Mouse (Mus musculus) stomach, postnatal 0 days (tissue): ENCODE results near the gene Ssbp3. TPM values are rescaled to one million over a fixed set of nuclear protein-coding genes. Genes with fewer than 3 reads are reported as not detected.
A peak's percentile ranks its signal among the peaks of the same experiment; 100 is the strongest.

Source experiments
- ATAC-seq: fragments of 200-750 bp; cut with Nextera tagmentation; 2 replicates; pipeline ENCODE4 v1.8.0; 2017; ENCODE audit not compliant: low FRiP score, low TSS enrichment
- DNase-seq: peaks from one replicate; pipeline ENCODE4 v3.0.0-alpha.2; 2016; ENCODE audit warnings: low spot score
- H3K27ac ChIP-seq: fragments of 300-500 bp; sonication (generic); replicated peaks from 2 replicates; pipeline ENCODE4 v1.5.1; 2014; ENCODE audit warnings: mild to moderate bottlenecking, control low read depth
- H3K27me3 ChIP-seq: fragments of 300-500 bp; sonication (generic); 2 replicates; pipeline ENCODE4 v1.6.1; 2014; ENCODE audit warnings: low read length; ENCODE audit not compliant: control insufficient read depth, insufficient read depth
- H3K36me3 ChIP-seq: fragments of 300-500 bp; sonication (generic); 2 replicates; pipeline ENCODE4 v1.6.1; 2014; ENCODE audit warnings: low read length, mixed read lengths; ENCODE audit not compliant: control insufficient read depth, insufficient read depth
- H3K4me1 ChIP-seq: fragments of 300-500 bp; sonication (generic); replicated peaks from 2 replicates; pipeline ENCODE4 v1.6.1; 2014; ENCODE audit warnings: antibody characterized with exemption; ENCODE audit not compliant: control insufficient read depth, insufficient read depth
- H3K4me2 ChIP-seq: fragments of 300-500 bp; sonication (generic); replicated peaks from 2 replicates; pipeline ENCODE4 v1.6.1; 2014; ENCODE audit warnings: low read depth, mild to moderate bottlenecking, control low read depth, moderate library complexity
- H3K4me3 ChIP-seq: fragments of 300-500 bp; sonication (generic); 2 replicates; pipeline ENCODE4 v1.5.1; 2014; ENCODE audit warnings: low read depth, low read length, control low read depth
- H3K9ac ChIP-seq: fragments of 300-500 bp; sonication (generic); 2 replicates; pipeline ENCODE4 v1.6.1; 2014; ENCODE audit warnings: mild to moderate bottlenecking, low read length, control low read depth, mixed read lengths
- H3K9me3 ChIP-seq: fragments of 300-500 bp; sonication (generic); 2 replicates; pipeline ENCODE4 v1.6.1; 2016; ENCODE audit warnings: low read length; ENCODE audit not compliant: control insufficient read depth
- CTCF ChIP-seq: IDR thresholded peaks from 2 replicates; pipeline ENCODE4 v1.5.1; 2016; ENCODE audit warnings: antibody characterized with exemption, low read depth, mild to moderate bottlenecking, moderate library complexity
- EP300 ChIP-seq: optimal IDR thresholded peaks from 2 replicates; pipeline ENCODE3; 2016; ENCODE audit warnings: antibody characterized with exemption
- WGBS: fragments of 180-500 bp; shearing (Covaris S2); extraction: QIAGEN DNeasy Blood & Tissue Kit; methylation state at CpG from one replicate; pipeline ENCODE4 v1.1.7; 2014; 5-methylcytosine and 5-hydroxymethylcytosine counted together
- polyA plus RNA-seq: library from polyadenylated mRNA; unstranded; fragments of >200 nt; fragmentation: Nextera tagmentation; extraction: Ambion mirVana; gene quantifications from 2 replicates; pipeline ENCODE4 v1.2.1, GENCODE M21; 2015

The Ssbp3 gene
- polyA plus RNA-seq, 1 experiment from 2014 or later, result 39.3 TPM

DNA sequence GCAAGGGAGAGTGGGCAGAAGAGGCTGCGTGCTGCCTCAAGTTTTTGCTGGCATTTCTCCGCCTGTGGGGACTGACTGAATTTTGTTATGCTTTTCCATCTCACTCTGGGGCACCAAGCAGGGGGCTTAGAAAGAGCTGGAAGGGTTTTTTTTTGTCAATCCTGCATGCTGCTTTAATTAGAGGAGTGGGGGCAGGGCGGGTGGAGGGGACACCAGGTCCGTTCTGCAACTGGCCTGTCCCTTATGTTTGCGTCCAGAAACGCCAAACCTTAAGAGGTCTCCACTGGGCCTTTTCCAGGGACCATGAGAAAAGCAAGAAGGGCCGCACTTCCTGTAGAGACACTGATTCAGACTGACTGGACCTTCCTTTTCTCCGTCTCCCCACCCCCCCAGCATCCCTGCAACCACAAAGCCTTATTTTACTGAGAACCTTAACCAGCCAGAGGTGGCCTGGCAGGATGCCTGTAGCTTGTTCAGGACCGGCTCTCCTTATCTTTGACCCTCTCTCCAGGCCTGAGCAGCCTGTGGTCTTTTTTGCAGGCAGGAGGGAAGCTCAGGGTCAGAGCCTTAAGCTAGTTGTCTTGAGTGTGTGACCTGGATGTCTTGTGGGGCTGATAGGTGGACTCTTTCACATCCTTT lies 3.0 kb downstream of the Ssbp3 start:
- Histone ChIP-seq H3K9me3 (no peaks in the 10 kb centered on the region), H3K4me3 (no peak overlapping the region; the same call in none of the 2 replicates), H3K9ac (peak overlapping the region; percentile 5; the same call in 1 of the 2 replicates), H3K4me1 (peaks cover 9% of the 10 kb centered on the region), H3K4me2 (peak overlapping the region; percentile 96), H3K27me3 (no peaks in the 10 kb centered on the region), H3K27ac (no peak overlapping the region), H3K36me3 (peaks cover 11% of the 10 kb centered on the region)
- WGBS, result 33% methylated on average over 9 of the region's 9 CpGs
- no peak for TF ChIP-seq CTCF
- no peak for TF ChIP-seq EP300
- ATAC-seq (no peak), DNase-seq (peak; percentile 35)

DNA sequence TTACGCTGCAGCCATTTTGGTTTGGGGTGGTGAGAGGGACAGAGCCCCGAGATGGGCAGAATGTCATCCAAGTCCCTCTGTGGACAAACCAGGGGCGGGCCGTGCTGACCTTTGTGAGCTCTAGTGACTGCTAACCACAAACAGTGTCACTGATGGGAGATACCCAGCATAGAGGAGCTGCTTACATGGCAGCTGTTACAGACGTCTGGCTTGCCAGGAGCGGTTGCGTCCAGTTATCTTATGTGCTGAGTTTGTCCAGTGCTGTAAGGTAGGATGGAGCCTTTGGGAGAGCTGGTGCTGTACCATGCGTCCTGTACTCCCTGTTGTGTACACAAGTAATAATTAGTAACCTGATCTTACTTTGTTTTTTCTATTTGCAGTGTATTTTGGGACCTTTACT lies 4.8 kb downstream of the Ssbp3 start:
- Histone ChIP-seq H3K27me3 (no peaks in the 10 kb centered on the region), H3K9ac (no peak overlapping the region; the same call in 1 of the 2 replicates), H3K4me3 (no peak overlapping the region), H3K4me2 (no peak overlapping the region), H3K27ac (no peak overlapping the region), H3K9me3 (no peaks in the 10 kb centered on the region), H3K36me3 (peaks cover 18% of the 10 kb centered on the region), H3K4me1 (peaks cover 7% of the 10 kb centered on the region)
- no peak for TF ChIP-seq EP300
- TF ChIP-seq CTCF, result no peak
- ATAC-seq (no peak), DNase-seq (no peak)
- WGBS, result 65% methylated on average over 8 of the region's 8 CpGs

DNA sequence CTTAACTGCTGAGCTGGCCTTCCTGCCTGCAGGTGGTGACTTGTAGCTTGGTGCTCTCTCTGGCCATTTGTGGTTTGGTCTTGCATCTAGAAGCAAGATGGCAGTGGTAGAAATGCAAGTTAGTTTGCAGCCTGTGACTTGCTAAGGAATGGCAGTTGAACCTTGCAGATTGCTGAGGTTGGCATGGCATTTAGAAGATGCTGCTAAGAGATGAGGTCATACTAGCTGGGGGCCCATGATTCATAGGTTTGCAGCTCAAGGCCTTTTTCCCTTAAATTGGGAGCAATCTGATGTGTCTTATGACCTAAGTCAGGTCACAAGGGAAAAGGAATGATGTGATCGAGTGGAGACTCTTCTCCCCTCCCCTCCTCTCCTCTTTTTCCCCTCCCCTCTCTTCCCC lies 7.8 kb downstream of the Ssbp3 start:
- no peak overlapping the region for H3K27ac ChIP-seq
- 56% methylated on average over 1 of the region's 1 CpGs for WGBS
- H3K4me2 ChIP-seq, result no peak overlapping the region
- no peak for DNase-seq
- H3K4me1 ChIP-seq, result peaks cover 3% of the 10 kb centered on the region
- H3K9me3 ChIP-seq, result no peaks in the 10 kb centered on the region
- ATAC-seq, result no peak
- TF ChIP-seq CTCF (no peak), EP300 (no peak)
- H3K36me3 ChIP-seq, result peaks cover 22% of the 10 kb centered on the region
- no peak overlapping the region for H3K4me3 ChIP-seq
- no peak overlapping the region for H3K9ac ChIP-seq
- H3K27me3 ChIP-seq, result no peaks in the 10 kb centered on the region

DNA sequence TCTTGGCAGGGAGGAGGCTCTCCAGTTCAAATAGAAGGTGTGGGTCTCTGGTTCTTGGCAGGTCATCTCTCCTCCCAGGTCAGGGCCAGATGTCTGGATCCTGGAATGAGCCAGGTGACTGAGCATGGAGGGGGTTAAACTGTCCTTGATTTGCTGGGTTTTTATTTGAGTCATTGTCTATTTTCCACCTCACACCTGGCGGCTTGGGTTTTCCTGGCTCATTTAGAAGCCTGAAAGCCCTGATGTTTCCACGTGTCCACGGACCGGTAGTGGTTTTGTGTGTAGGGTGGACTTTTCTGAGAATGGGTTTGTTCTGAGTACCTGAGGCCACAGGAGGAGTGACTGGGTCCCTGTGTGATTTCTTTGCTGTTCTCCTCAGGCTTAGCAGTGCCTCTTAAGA lies 9.6 kb downstream of the Ssbp3 start:
- 86% methylated on average over 4 of the region's 4 CpGs for WGBS
- TF ChIP-seq CTCF (no peak), EP300 (no peak)
- H3K9ac ChIP-seq, result no peak overlapping the region
- ATAC-seq (no peak), DNase-seq (no peak)
- no peaks in the 10 kb centered on the region for H3K9me3 ChIP-seq
- H3K27me3 ChIP-seq, result no peaks in the 10 kb centered on the region
- H3K4me2 ChIP-seq, result no peak overlapping the region
- H3K36me3 ChIP-seq, result peaks cover 27% of the 10 kb centered on the region
- H3K27ac ChIP-seq, result no peak overlapping the region
- no peak overlapping the region for H3K4me3 ChIP-seq
- H3K4me1 ChIP-seq, result no peaks in the 10 kb centered on the region

DNA sequence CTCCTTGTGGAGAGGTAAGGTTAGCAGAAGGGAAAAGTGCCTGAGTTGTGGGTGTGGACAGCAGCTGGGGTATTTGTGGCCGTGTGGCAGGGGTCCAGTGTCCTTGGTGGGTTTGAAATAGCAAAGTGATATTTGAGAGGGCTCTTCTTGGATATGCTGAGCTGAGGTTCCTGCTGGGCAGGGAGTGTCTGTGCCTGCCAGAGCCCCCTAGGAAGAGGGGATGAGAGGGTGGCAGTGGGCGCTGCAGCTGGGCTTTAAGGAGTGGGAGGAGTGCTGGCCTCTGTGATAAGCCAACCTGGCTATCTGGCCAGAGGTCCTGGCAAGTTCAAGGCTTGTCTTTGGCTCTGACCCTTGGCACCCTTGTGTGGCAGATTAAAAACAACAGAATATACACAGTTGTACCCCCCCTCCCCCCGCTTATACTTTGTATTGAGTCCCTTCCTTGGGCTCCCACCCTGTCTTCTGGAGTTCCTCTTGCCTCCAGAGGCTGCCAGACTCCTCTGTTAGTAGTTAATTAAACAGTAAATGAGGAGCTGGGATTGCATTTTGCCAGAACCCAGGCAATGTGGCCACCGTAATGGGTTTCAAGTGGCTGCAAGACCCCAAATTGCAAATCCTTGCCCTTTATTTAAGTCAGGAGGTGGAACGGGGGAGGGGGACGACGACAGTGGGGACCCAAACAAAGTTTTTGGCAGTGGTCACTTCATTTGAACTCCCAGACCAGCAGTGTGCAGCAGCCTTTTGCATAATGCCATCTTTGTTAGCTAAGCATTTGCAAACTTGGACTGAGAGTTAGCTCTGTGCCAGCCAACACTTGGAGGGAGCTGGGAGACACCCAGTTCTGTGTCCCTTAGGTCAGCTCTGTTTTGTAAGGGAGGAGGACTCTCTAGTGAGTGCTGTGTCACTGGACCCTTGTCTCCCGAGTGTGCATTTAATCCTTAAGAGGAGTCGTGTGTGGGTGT lies 11.2 kb downstream of the Ssbp3 start:
- Histone ChIP-seq H3K27ac (0 out of 2 replicates have a peak overlapping the region, but pooled peaks have one; percentile 40), H3K36me3 (peaks cover 24% of the 10 kb centered on the region), H3K4me1 (no peaks in the 10 kb centered on the region), H3K4me2 (no peak overlapping the region), H3K9me3 (no peaks in the 10 kb centered on the region), H3K9ac (no peak overlapping the region), H3K27me3 (no peaks in the 10 kb centered on the region), H3K4me3 (no peak overlapping the region)
- ATAC-seq, result 0 out of 2 replicates have a peak, but pooled peaks have one; percentile 41
- no peak for TF ChIP-seq EP300
- 56% methylated on average over 9 of the region's 9 CpGs for WGBS
- DNase-seq, result no peak

DNA sequence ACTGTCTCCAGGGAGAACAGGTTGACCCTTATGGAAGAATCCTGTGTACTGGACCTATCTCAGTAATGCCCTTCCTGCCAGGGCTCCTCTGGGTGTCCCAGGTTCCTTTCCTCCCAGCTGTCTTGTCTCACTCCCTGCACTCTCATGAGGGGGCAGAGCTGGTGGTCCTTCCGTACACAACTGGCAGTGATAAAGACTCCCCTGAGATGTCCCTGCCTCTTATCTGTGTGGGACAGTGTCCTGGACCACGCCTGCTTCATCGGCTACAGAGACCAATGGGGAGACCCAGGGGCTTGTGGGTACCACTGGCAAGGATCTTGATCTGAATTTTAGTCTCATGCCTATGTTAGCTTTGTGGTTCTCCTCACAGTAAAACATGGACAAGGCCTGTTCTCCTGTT lies 12.4 kb downstream of the Ssbp3 start:
- H3K27me3 ChIP-seq, result no peaks in the 10 kb centered on the region
- H3K27ac ChIP-seq, result no peak overlapping the region
- no peak overlapping the region for H3K4me3 ChIP-seq
- no peak overlapping the region for H3K4me2 ChIP-seq
- 74% methylated on average over 3 of the region's 3 CpGs for WGBS
- H3K4me1 ChIP-seq, result no peaks in the 10 kb centered on the region
- no peak overlapping the region for H3K9ac ChIP-seq
- ATAC-seq (no peak), DNase-seq (no peak)
- H3K36me3 ChIP-seq, result peaks cover 16% of the 10 kb centered on the region
- no peaks in the 10 kb centered on the region for H3K9me3 ChIP-seq
- no peak for TF ChIP-seq CTCF
- TF ChIP-seq EP300, result no peak
